Mouse (Mus musculus): ENCODE results near the gene Gm7029. TPM values are rescaled to one million over a fixed set of nuclear protein-coding genes. Genes with fewer than 3 reads are reported as not detected.
A peak's percentile ranks its signal among the peaks of the same experiment; 100 is the strongest.
"Not testable (repeated sequence)": the region's sequence is repeated elsewhere in the genome, so short reads cannot be mapped to it uniquely, and the experiment has no call there.

Gm7029 gene
- total RNA-seq, 2 experiments from 2014 or later, result not detected

DNA sequence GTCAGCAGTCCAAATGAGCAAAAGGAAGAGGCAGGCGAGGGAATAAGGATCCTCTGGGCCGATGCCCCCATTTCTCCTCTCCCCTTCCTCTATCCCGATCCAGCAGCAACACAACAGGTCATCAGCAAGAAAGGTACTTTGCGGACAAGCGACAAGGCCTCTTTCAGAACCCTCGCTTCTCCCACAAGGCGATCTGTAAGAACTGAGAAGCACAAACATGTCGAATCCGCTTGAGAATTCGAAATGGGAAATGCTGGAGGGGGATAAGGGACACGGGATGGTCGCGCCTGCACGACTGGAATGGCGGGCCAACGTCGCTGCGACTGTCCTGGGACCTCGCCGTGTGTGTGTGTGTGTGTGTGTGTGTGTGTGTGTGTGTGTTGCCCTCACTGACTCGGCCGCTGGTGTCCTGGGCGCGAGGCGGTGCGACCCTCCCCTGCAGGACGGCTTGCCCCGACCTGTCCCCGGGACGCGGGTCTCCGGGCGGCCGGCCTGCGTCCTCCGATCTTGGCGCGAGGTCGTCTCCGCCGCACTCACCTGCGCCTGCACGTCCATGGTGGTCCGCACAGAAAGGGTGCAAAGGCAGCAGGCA, 16.4 kb downstream of the Gm7029 start:
- intact Hi-C loops (cut with DNase I); DNase-seq (ENCODE audit: extremely low spot score in 1 of 2, low spot score in 2 of 2): not testable (repeated sequence)

DNA sequence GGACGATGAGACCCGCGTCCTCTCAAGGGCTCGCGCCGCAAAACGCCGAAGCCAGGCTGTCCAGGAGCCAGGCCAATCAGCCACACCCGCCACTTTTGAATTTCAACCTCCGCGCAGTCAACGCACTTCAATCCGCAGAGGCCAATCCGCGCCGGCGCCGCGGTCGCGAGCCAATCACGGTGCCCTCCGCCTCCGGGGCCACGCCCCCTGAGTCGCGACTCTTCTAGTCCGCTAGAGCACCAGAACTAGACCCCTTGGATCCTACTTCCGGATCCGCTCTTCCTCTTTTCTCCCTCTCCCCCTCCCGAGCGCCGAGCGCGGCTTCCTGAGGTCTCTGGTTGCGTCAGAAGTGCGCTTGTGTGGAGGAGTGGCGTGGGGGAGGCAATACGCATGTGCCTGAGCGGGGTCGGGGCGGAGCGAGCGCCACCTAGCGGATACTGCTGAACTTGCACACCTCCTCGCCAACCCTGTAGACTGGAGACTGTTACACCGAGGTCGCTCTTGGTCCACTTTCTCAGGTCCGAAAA, 17.0 kb downstream of the Gm7029 start, which contains the start of gene Kifc1:
TSS of gene Kifc1 (minus strand) at position 129 of the 527 bp plus-strand sequence.
- intact Hi-C loops (cut with DNase I), result no loop called here
- peak; percentile 99 to 100 for DNase-seq (ENCODE audit: extremely low spot score in 1 of 2, low spot score in 2 of 2)

DNA sequence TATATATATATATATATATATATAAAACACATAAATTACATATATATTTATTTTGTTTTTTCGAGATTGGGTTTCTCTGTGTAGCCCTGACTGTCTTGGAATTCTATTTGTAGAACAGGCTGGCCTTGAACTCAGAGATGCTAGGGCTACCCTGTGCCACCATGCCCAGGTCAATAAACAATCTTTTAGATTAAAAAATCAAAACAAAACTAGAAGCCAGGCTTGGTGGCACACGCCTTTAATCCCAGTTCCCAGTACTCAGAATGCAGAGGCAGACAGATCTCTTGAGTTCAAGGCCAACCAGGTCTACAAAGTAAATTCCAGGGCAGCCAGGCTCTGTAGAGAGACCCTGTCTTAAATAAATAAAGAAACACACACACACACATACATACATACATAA, 17.7 kb downstream of the Gm7029 start:
- intact Hi-C loops (cut with DNase I), result no loop called here

DNA sequence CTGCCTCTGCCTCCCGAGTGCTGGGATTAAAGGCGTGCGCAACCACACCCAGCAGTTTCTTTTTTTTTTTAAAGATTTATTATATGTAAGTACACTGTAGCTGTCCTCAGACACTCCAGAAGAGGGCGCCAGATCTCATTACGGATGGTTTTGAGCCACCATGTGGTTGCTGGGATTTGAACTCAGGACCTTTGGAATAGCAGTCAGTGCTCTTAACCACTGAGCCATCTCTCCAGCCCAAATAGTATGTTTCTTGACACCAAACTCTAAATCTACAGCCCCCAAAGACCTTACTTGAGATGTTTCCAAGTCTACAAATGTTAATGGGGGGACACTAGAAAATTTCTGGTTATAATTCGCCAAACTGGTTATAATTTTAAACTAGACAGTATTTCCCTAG, 18.3 kb downstream of the Gm7029 start:
- DNase-seq (ENCODE audit: extremely low spot score in 1 of 2, low spot score in 2 of 2); intact Hi-C loops (cut with DNase I): not testable (repeated sequence)

More for the DNA sequence above, 17.7 kb downstream of the Gm7029 start:
- DNase-seq (ENCODE audit: extremely low spot score in 1 of 2, low spot score in 2 of 2), result no peak

DNA sequence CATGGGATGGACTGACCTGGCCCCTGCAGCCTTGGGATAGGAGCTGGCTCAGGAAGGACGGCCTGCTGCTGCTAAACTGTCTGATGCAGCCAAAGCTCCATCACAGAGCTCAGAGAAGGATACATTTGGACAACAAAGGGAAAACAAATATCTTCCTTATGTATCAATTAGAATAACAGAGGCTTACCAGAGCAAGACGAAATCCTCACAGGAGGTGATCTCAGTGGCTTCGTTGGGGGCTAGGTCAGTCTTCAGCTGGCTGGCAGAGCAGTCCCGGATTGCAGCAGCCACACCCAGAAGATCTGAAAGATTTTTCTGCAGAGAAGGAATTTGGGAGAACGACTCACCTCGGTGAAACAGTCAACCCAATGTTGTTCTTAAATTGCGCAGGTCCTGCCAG, 18.8 kb downstream of the Gm7029 start:
- intact Hi-C loops (cut with DNase I), result no loop called here
- no peak for DNase-seq (ENCODE audit: extremely low spot score in 1 of 2, low spot score in 2 of 2)

DNA sequence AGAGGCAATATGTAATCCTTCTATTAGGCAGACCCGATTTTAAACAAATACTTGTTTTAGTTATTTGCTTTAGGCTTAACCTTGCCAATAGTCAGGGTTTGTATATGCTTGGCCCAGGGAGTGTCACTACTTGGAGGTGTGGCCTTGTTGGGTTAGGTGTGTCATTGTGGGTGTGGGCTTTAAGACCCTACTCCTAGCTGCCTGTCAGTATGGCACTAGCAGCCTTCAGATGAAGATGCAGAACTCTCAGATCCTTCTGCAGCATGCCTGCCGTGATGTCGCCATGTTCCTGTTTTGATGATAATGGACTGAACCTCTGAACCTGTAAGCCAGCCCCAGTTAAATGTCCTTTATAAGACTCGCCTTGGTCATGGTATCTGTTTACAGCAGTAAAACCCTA, 19.4 kb downstream of the Gm7029 start:
- not testable (repeated sequence) for DNase-seq (ENCODE audit: extremely low spot score in 1 of 2, low spot score in 2 of 2)

DNA sequence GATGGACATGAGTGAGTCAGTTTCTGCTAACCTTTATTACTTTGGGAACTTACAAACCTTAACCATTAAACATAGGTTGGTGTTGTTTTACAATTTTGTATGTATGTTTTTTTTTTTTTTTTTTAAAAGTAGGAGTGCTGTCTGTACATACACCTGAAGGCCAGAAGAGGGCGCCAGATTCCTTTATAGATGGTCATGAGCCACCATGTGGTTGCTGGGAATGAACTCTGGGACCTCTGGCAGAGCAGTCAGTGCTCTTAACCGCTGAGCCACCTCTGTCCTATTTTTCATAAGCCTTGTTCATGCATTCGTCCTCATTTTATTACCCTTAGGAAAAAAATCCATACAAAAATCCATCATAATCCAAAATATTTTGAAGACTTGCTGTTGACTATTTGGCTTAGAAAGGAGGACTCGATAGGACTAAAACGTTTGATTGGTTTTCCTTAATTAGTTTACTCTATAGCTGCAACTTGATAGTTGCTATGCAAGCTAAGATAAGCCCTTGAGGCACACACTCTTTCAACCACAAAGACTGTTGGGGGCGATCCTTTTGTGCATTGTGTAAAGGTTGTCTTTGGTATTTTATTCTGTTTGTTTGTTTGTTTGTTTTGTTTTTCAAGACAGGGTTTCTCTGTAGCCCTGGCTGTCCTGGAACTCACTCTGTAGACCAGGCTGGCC, 23.6 kb downstream of the Gm7029 start:
- DNase-seq (ENCODE audit: extremely low spot score in 1 of 2, low spot score in 2 of 2), result no peak
- intact Hi-C loops (cut with DNase I), result no loop called here

More for the DNA sequence above, 19.4 kb downstream of the Gm7029 start:
- intact Hi-C loops (cut with DNase I), result not testable (repeated sequence)

DNA sequence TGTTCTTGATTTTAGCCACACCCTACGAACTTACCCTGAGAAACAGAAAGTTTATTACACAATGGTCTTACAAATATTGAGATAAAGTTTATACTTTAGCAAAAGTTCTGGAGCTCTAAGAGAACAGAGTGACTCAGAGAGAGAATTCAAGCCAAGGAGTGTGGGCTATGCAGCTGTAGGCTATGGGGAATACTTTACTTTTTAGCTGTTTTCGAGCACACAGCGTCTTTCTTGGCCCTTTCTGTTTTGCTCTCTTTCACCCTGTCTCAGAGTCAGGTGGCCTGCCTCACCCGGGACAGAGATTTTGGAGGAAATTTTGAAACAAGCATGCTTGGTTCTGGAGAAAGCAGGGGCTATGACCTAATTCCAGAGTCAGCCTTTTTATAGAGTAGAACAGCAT, 24.6 kb downstream of the Gm7029 start:
- DNase-seq (ENCODE audit: extremely low spot score in 1 of 2, low spot score in 2 of 2); intact Hi-C loops (cut with DNase I): not testable (repeated sequence)

DNA sequence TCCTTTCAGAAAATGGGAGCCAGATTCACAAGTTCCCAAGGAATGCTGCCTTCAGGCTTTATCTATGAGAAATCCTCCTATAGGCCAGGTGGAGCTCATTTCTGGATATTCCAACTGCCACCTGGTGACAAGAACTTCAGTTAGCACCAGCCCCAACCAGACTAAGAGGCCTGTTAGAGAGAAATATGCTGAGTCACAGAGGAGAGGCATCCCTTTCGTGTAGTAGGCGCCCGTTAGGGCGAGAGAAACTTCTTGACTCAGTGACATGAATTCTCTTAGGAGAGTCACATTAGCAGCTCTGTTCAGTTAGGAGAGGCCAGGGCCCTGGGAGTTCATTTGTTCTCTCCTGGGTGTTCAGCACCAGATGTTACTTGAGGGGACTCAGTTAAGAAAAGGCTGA, 26.0 kb downstream of the Gm7029 start:
- intact Hi-C loops (cut with DNase I), result no loop called here
- no peak for DNase-seq (ENCODE audit: extremely low spot score in 1 of 2, low spot score in 2 of 2)

DNA sequence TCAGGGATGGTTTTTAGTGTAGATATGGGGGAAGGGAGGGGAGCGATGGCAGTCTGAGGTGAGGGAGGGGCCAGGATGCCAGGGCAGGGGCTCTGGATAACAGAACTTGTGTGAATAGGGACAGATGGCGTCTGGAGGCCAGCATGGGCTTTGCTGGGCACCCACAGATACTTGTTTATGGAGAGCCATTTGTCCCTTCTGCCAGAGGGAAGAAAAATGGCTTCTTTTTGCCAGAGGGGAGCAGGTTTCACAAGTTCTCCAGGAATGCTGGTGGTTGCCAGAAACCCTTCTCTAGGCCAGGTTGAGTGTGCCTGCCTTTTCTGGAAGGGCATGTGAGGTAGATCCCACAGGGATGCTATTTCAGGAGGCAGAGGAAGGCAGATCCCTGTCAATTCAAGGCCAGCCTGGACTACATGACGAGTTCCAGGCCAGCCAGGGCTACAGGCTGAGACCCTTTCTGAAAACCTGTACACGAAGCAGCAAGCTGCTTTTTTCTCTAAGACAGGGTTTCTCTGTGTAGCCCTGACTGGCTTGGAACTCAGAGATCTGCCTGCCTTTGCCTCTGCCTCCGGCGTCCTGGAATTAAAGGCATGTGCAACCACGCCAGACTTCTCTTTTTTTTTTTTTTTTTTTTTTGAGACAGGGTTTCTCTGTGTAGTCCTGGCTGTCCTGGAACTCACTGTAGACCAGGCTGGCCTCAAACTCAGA, 26.8 kb downstream of the Gm7029 start:
- DNase-seq (ENCODE audit: extremely low spot score in 1 of 2, low spot score in 2 of 2), result no peak
- intact Hi-C loops (cut with DNase I), result no loop called here

DNA sequence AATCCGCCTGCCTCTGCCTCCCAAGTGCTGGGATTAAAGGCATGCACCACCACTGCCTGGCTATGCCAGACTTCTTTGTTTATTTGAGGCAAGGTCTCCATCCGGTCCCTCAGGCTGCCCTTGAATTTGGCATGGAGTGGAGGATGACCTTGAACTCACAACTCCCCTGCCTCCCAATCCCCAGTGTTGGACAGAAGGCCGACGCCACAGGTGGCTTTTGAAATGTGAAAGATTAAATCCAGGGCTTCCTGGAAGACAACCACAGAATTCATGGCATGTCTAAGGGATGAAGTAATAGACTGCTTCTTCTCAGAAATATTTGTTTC, 27.3 kb downstream of the Gm7029 start:
- intact Hi-C loops (cut with DNase I), result no loop called here
- DNase-seq (ENCODE audit: extremely low spot score in 1 of 2, low spot score in 2 of 2), result no peak

DNA sequence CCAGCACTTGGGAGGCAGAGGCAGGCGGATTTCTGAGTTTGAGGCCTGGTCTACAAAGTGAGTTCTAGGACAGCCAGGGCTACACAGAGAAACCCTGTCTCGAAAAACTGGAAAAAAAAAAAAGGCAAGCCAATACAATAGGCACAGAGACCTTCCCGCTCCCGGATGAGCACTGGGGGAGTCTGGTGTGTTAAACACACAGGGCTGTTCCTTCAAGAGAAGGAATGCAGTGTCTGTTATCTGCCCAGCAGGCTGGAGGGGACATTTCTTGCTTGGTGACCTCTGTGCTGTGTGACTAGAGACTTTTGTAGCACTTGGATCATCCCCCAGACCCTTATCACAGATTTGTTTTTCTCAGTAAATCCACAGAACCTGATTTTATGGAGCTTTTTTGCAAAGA, 28.0 kb downstream of the Gm7029 start:
- intact Hi-C loops (cut with DNase I), result no loop called here
- no peak for DNase-seq (ENCODE audit: extremely low spot score in 1 of 2, low spot score in 2 of 2)

DNA sequence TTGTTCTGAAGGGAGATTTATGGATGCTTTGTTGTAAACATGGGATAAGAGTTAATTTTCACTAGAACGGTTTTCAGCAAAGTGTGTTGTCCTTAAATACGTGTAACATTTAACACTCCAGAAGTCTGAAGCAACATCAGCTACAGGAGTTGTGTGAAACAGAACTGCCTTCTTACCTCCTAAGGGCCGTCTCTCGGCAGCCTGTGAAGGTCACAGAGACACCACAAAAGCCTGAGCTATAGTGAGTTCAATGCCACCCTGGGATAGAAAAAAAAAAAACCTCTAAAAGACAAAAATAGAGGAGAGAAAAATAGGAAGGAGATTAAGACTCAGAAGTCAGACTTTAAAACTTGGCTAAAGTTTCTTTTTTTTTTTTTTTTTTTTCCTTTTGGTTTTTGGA, 28.4 kb downstream of the Gm7029 start:
- intact Hi-C loops (cut with DNase I), result no loop called here

DNA sequence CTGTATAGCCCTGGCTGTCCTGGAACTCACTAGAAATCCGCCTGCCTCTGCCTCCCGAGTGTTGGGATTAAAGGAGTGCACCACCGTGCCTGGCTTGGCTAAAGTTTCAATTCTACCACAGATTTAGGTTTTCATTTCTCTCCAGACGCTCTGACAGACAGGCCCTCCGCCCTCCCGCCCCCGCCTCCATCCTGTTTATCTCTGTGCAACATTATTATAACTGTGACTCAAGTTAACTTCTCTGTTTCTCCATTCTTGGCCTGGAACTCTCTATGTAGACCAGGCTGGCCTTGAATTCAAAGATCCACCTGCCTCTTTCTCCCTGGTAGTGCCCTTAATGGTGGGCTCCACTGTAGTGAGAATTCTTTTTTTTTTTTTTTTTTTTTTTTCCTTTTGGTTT, 28.9 kb downstream of the Gm7029 start:
- intact Hi-C loops (cut with DNase I), result no loop called here
- no peak for DNase-seq (ENCODE audit: extremely low spot score in 1 of 2, low spot score in 2 of 2)

More for the DNA sequence above, 28.4 kb downstream of the Gm7029 start:
- no peak for DNase-seq (ENCODE audit: extremely low spot score in 1 of 2, low spot score in 2 of 2)

DNA sequence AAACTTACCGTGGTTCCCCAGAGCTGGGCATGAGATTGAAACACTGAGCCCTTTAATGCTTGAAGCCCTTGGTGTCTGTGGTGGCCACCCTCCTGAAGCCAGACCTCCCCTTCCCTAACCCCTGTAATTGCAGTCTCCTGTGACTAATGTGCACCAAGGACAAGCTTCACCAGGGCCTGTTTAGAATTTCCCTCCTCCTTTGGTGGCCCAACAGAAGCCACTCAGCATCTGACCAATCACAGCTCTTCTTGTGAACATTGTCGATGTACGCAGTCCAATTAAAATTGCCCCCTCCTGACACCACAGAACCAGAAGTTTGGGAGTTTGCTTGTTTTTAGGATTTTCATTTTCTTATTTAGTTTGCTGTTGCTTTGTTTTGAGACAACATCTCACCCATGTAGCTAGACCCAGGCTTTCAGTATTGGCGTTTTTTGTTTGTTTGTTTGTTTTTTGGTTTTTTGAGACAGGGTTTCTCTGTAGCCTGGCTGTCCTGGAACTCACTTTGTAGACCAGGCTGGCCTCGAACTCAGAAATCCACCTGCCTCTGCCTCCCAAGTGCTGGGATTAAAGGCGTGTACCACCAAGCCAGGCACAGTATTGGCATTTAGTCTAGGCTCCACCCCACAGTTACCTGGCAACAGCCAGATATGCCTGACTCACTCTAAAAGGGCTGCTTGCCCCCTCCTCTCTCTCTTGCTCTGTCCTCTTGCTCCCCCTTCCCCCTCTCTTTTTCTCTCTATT, 30.4 kb downstream of the Gm7029 start:
- intact Hi-C loops (cut with DNase I); DNase-seq (ENCODE audit: extremely low spot score in 1 of 2, low spot score in 2 of 2): not testable (repeated sequence)

DNA sequence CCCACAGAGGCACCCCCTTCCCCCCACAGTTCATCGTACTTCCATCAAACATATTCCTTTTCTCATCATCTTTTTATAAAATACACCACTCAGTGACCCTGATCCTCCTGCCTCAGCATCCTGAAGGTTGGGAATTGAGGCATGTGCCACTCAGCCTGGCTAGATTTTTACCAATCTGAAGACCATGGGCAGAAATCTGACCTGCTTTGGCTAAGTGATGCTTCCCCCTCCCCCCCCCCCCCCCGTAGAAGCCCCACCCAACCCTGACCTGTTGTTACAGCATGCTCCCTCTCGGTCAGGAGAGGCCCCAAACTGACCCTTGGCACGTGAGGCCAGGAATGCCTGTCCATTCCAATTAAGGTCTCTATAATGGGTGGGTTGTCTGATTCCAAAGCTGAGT, 31.2 kb downstream of the Gm7029 start, which contains the start of gene Platr17:
TSS of gene Platr17 (plus strand) at position 301 of the 400 bp plus-strand sequence.
- DNase-seq (ENCODE audit: extremely low spot score in 1 of 2, low spot score in 2 of 2); intact Hi-C loops (cut with DNase I): not testable (repeated sequence)

DNA sequence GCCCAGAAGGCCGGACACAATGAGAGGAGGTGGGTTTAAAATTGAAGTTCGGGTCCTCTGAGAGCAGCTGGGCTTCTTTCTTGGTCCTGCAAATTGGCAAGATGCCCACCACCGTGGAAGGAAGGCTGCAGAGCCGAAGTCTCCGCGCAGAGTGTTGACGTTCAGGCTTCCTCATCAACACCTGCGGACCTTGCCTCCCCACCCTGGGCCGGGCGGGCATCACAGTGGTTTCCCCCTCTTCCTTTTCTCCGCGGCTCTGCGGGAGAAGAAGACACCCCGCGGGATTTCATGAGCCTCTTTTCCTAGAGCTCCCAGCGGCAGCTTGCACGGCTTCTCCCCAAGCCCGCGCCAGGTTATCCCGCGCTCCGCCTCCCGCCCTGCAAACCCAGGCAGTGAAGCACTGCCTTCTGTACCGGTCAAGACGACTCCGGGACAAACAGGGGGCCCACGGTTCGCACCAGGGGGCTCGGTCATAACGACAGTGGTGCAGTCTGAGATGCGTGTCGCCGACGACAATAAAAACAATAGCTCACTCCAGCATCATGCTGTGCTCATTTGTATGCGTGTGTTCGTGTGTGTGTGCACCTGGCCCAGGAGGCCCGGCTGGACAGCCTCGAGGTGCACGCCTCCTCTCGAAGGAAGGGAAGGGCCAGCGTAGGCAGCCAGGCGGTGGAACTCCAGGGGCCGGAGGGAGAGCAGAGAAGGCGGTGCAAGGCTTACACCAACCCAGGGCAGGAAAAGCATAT, 34.9 kb downstream of the Gm7029 start:
- DNase-seq (ENCODE audit: extremely low spot score in 1 of 2, low spot score in 2 of 2), result peak; percentile 56 to 86

DNA sequence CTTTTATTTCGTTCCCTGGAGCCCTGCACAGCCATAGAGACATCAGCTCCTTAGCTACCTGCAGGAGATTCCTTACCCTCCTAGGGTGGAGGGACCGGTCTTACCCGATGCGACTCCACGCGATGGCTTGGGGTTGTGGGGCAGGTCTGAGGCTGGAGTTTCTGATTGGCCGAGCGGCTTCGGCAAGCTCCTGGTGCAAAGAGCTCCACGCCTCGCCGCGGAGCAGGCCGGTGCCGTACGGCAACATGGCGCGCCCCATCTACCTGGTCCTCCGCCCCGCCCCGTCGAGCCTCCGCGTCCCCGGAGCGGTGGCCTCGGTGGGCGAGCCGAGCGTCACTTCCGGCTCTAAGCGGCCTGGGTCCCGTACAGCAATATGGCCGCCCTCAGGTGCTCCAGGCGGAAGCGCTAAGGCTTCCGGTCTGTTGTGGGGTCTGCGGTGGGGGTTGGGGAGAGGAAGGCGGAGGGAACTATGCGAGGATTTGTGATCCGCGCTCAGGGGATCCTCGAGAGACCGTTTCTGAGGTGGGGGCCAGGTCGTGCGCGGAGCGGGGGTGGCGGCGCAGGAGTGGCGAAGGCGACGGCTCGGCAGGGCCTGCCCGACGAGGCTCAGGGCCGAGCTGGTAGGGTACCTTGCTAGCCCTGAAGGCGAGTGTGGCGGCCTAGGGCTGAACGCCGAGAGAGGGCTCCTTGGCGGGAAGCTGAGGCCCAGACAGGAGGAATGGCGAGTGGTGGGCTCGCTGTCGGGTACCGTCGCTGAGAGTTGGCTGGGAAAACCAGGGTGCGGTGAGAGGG, 35.6 kb downstream of the Gm7029 start, which contains the start of gene Daxx:
TSS of gene Daxx (plus strand) at position 338 of the 792 bp plus-strand sequence.
- peak; percentile 97 to 99 for DNase-seq (ENCODE audit: extremely low spot score in 1 of 2, low spot score in 2 of 2)
- intact Hi-C loops (cut with DNase I), result no loop called here

More for the DNA sequence above, 34.9 kb downstream of the Gm7029 start:
- intact Hi-C loops (cut with DNase I), result no loop called here

All from left cerebral cortex, postnatal 10 days (tissue).